Mouse (Mus musculus): ENCODE data around the gene Nphp4. TPM values are rescaled to one million over a fixed set of nuclear protein-coding genes. Genes with fewer than 3 reads are reported as not detected.

Nphp4 gene
- polyA plus RNA-seq, 1 experiment from 2014 or later, result 1.2 TPM

DNA sequence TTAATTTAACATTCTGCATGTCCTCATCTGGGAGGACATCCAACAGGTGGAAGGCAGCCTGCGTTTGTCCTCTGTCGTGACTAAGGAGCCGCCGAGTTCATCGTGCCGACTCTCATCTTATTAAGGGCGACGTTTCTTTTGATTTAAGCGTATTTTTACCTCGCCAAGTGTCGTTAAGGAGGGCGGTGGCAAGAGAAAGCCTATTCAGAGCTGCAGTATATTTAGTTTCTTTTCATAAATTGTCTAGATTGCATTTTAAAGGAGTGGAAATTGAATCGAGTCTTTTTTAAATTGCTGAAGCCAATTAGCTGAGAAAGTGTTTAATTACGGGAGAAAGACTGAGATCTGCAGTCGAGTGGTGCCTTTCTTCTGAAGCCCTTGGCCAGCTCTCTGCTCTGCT is 109.0 kb downstream of the Nphp4 start:
- WGBS, result 85% methylated on average over 15 of the region's 15 CpGs
- H3K27ac ChIP-seq (ENCODE audit: low read depth, low read length), result no peak overlapping the region

DNA sequence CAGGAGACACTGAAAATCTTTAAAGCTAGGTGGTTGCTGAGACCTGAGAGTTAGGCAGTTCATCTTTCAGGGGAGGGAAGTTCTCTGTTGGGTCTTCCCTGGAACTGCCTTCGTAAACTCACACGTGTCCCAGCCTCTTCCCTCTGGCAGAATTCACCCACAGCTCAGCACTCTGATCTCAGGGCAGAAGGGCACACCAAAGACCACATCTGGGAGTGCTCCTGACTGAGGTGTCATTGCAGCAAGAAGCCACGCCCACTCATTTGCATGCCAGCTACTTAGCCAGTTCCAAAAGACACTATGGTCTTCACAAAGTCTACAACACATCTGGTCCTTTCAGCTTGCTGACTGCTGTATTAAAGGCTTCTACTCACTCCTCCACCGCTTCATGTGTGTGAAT is 109.7 kb downstream of the Nphp4 start:
- no peak for ATAC-seq (replicated peaks; ENCODE audit: low FRiP score)
- no peaks in the 10 kb centered on the region for H3K36me3 ChIP-seq (ENCODE audit: control insufficient read depth, insufficient read depth, low read length)
- no peak overlapping the region for H3K9ac ChIP-seq (ENCODE audit: low read depth, low read length)
- H3K4me1 ChIP-seq (replicated peaks; ENCODE audit: control insufficient read depth, insufficient read depth, low read length), result no peaks in the 10 kb centered on the region
- no peaks in the 10 kb centered on the region for H3K27me3 ChIP-seq (replicated peaks; ENCODE audit: control insufficient read depth, insufficient read depth, low read length)
- 36% methylated on average over 4 of the region's 4 CpGs for WGBS
- no peak for DNase-seq (ENCODE audit: low spot score)
- no peak overlapping the region for H3K4me3 ChIP-seq (ENCODE audit: low read depth, low read length)
- no peaks in the 10 kb centered on the region for H3K9me3 ChIP-seq (ENCODE audit: control insufficient read depth, low read length)
- H3K27ac ChIP-seq (ENCODE audit: low read depth, low read length), result no peak overlapping the region
- H3K4me2 ChIP-seq, result no peak overlapping the region

More for the DNA sequence above, 109.0 kb downstream of the Nphp4 start:
- H3K9me3 ChIP-seq (ENCODE audit: control insufficient read depth, low read length), result no peaks in the 10 kb centered on the region
- no peaks in the 10 kb centered on the region for H3K36me3 ChIP-seq (ENCODE audit: control insufficient read depth, insufficient read depth, low read length)
- no peak for ATAC-seq (replicated peaks; ENCODE audit: low FRiP score)
- H3K9ac ChIP-seq (ENCODE audit: low read depth, low read length), result no peak overlapping the region
- no peak overlapping the region for H3K4me2 ChIP-seq
- H3K27me3 ChIP-seq (replicated peaks; ENCODE audit: control insufficient read depth, insufficient read depth, low read length), result no peaks in the 10 kb centered on the region
- no peak overlapping the region for H3K4me3 ChIP-seq (ENCODE audit: low read depth, low read length)
- no peak for DNase-seq (ENCODE audit: low spot score)
- no peaks in the 10 kb centered on the region for H3K4me1 ChIP-seq (replicated peaks; ENCODE audit: control insufficient read depth, insufficient read depth, low read length)

DNA sequence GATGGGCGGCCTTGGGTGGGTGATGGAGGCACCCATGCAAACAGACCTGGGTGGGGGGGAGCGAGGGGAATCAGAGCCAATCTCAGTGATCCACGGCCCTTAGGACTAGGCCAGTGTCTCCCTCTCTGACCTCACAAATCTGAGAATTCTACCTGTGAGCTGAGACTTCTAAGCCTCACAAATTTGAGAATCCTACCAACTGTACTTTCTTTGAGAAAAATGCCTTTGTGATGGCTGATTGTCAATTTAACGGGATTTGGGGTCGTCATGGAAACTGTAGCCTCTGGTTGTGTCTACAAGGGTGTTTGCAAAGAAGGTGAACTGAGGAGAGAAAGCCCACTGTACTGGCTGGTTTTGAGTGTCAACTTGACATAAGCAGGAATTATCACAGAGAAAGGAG is 127.8 kb downstream of the Nphp4 start:
- Histone ChIP-seq H3K27ac (ENCODE audit: low read depth, low read length) (no peak overlapping the region), H3K4me2 (no peak overlapping the region), H3K4me3 (ENCODE audit: low read depth, low read length) (no peak overlapping the region), H3K27me3 (replicated peaks; ENCODE audit: control insufficient read depth, insufficient read depth, low read length) (no peaks in the 10 kb centered on the region), H3K4me1 (replicated peaks; ENCODE audit: control insufficient read depth, insufficient read depth, low read length) (no peaks in the 10 kb centered on the region), H3K9me3 (ENCODE audit: control insufficient read depth, low read length) (no peaks in the 10 kb centered on the region), H3K36me3 (ENCODE audit: control insufficient read depth, insufficient read depth, low read length) (no peaks in the 10 kb centered on the region), H3K9ac (ENCODE audit: low read depth, low read length) (no peak overlapping the region)
- 81% methylated on average over 5 of the region's 5 CpGs for WGBS
- ATAC-seq (replicated peaks; ENCODE audit: low FRiP score) (no peak), DNase-seq (ENCODE audit: low spot score) (no peak)

DNA sequence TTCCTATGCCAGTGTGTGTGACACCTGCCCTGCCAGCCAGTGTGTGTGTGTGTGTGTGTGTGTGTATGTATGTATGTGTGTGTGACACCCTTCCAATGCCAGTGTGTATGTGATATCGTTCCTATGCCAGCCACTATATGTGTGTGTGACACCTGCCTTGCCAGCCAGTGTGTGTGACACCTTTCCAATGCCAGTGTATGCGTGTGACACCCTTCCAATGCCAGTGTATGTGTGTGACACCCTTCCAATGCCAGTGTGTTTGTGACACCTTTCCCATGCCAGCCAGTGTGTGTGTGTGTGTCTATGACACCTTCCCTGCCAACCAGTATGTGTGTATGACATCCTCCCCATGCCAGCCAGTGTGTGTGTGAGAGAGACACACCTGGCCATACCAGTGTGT is 132.7 kb downstream of the Nphp4 start:
- DNase-seq (ENCODE audit: low spot score) (no peak), ATAC-seq (replicated peaks; ENCODE audit: low FRiP score) (no peak)
- H3K27ac ChIP-seq (ENCODE audit: low read depth, low read length), result no peak overlapping the region
- no peaks in the 10 kb centered on the region for H3K4me1 ChIP-seq (replicated peaks; ENCODE audit: control insufficient read depth, insufficient read depth, low read length)
- no peaks in the 10 kb centered on the region for H3K36me3 ChIP-seq (ENCODE audit: control insufficient read depth, insufficient read depth, low read length)
- no peaks in the 10 kb centered on the region for H3K27me3 ChIP-seq (replicated peaks; ENCODE audit: control insufficient read depth, insufficient read depth, low read length)
- H3K4me2 ChIP-seq, result no peak overlapping the region
- no peak overlapping the region for H3K4me3 ChIP-seq (ENCODE audit: low read depth, low read length)
- WGBS, result 76% methylated on average over 2 of the region's 2 CpGs
- H3K9me3 ChIP-seq (ENCODE audit: control insufficient read depth, low read length), result 0 out of 2 replicates have a peak, but pooled peaks cover 3% of the 10 kb centered on the region
- no peak overlapping the region for H3K9ac ChIP-seq (ENCODE audit: low read depth, low read length)

DNA sequence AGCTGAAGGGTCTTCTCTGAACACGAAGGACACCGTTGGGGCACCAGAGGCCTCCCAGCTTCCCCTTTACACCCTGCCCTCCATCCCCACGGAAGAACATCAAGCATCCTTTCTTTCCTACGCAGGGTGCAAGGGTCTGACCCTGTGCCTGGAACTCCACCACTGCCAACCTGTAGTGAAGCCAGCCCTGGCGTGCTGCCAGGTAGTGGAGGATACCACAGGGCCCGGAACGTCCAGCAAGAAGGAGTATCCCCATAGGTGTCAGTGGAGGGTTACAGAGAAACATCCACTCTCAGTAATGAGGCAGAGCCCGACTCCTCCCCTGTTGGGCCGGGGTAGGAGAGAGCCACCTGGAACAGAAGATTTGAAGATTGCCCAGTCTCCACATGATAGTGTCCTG is 133.5 kb downstream of the Nphp4 start:
- no peak overlapping the region for H3K4me2 ChIP-seq
- H3K36me3 ChIP-seq (ENCODE audit: control insufficient read depth, insufficient read depth, low read length), result no peaks in the 10 kb centered on the region
- H3K9ac ChIP-seq (ENCODE audit: low read depth, low read length), result no peak overlapping the region
- no peak overlapping the region for H3K4me3 ChIP-seq (ENCODE audit: low read depth, low read length)
- H3K27me3 ChIP-seq (replicated peaks; ENCODE audit: control insufficient read depth, insufficient read depth, low read length), result no peaks in the 10 kb centered on the region
- H3K27ac ChIP-seq (ENCODE audit: low read depth, low read length), result no peak overlapping the region
- H3K9me3 ChIP-seq (ENCODE audit: control insufficient read depth, low read length), result 0 out of 2 replicates have a peak, but pooled peaks cover 3% of the 10 kb centered on the region
- DNase-seq (ENCODE audit: low spot score) (no peak), ATAC-seq (replicated peaks; ENCODE audit: low FRiP score) (no peak)
- 72% methylated on average over 9 of the region's 9 CpGs for WGBS
- H3K4me1 ChIP-seq (replicated peaks; ENCODE audit: control insufficient read depth, insufficient read depth, low read length), result no peaks in the 10 kb centered on the region

Other genes with a start within 250 kb of the Nphp4 start
- 1.9 and 2.2 TPM in 2 replicates for gene Gpr153, start 202.5 kb upstream of the Nphp4 start, polyA plus RNA-seq (2014; fragmentation: Nextera tagmentation; extraction: Ambion mirVana)
- gene Hes3, start 185.0 kb upstream of the Nphp4 start, polyA plus RNA-seq (2014; fragmentation: Nextera tagmentation; extraction: Ambion mirVana), result not detected in 2 replicates
- 20.6 and 21.1 TPM in 2 replicates for gene Icmt, start 179.5 kb upstream of the Nphp4 start, polyA plus RNA-seq (2014; fragmentation: Nextera tagmentation; extraction: Ambion mirVana)
- gene Rnf207, start 157.7 kb upstream of the Nphp4 start, polyA plus RNA-seq (2014; fragmentation: Nextera tagmentation; extraction: Ambion mirVana), result 0.53 and 0.97 TPM in 2 replicates
- gene Rpl22, start 151.0 kb upstream of the Nphp4 start, polyA plus RNA-seq (2014; fragmentation: Nextera tagmentation; extraction: Ambion mirVana), result 546 and 596 TPM in 2 replicates
- 0.32 and 0.42 TPM in 2 replicates for gene Chd5, start 138.1 kb upstream of the Nphp4 start, polyA plus RNA-seq (2014; fragmentation: Nextera tagmentation; extraction: Ambion mirVana)
- 9.6 and 9.8 TPM in 2 replicates for gene Kcnab2, start 1.2 kb downstream of the Nphp4 start, polyA plus RNA-seq (2014; fragmentation: Nextera tagmentation; extraction: Ambion mirVana)

All from liver, embryonic 11.5 days (tissue).